Mouse (Mus musculus) stomach, embryonic 15.5 days (tissue): ENCODE measurements around the gene Zfp354b. TPM values are rescaled to one million over a fixed set of nuclear protein-coding genes. Genes with fewer than 3 reads are reported as not detected.

Source experiments
- ATAC-seq: fragments of 200-750 bp; cut with Nextera tagmentation; 2 replicates; pipeline ENCODE4 v1.8.0; 2017; ENCODE audit warnings: low read depth, moderate number of reproducible peaks, moderate TSS enrichment; ENCODE audit not compliant: insufficient read depth, low FRiP score
- H3K27ac ChIP-seq: fragments of 300-500 bp; sonication (generic); 2 replicates; pipeline ENCODE4 v1.5.1; 2015; ENCODE audit warnings: mild to moderate bottlenecking, inconsistent platforms
- H3K27me3 ChIP-seq: fragments of 300-500 bp; sonication (generic); replicated peaks from 2 replicates; pipeline ENCODE4 v1.6.1; 2015; ENCODE audit warnings: inconsistent platforms
- H3K36me3 ChIP-seq: fragments of 300-500 bp; sonication (generic); 2 replicates; pipeline ENCODE4 v1.6.1; 2015; ENCODE audit warnings: inconsistent platforms
- H3K4me1 ChIP-seq: fragments of 300-500 bp; sonication (generic); 2 replicates; pipeline ENCODE4 v1.6.1; 2015; ENCODE audit warnings: inconsistent platforms
- H3K4me2 ChIP-seq: fragments of 300-500 bp; sonication (generic); 2 replicates; pipeline ENCODE4 v1.6.1; 2015; ENCODE audit warnings: mild to moderate bottlenecking, inconsistent platforms
- H3K4me3 ChIP-seq: fragments of 300-500 bp; sonication (generic); replicated peaks from 2 replicates; pipeline ENCODE4 v1.5.1; 2015; ENCODE audit warnings: inconsistent platforms
- H3K9ac ChIP-seq: fragments of 300-500 bp; sonication (generic); 2 replicates; pipeline ENCODE4 v1.6.1; 2015; ENCODE audit warnings: inconsistent platforms
- H3K9me3 ChIP-seq: fragments of 300-500 bp; sonication (generic); 2 replicates; pipeline ENCODE4 v1.6.1; 2016; ENCODE audit warnings: inconsistent platforms
- WGBS: fragments of 180-500 bp; shearing (Covaris S2); methylation state at CpG from one replicate; pipeline ENCODE4 v1.1.7; 2015; 5-methylcytosine and 5-hydroxymethylcytosine counted together
- polyA plus RNA-seq: library from polyadenylated mRNA; unstranded; fragments of >200 nt; fragmentation: Nextera tagmentation; extraction: Ambion mirVana; gene quantifications from 2 replicates; pipeline ENCODE4 v1.2.1, GENCODE M21; 2015

Gene Zfp354b
- polyA plus RNA-seq, 1 experiment from 2014 or later: 1.0 TPM

- no peak overlapping the region for H3K4me2 ChIP-seq
- no peak overlapping the region for H3K9ac ChIP-seq
- no peak for ATAC-seq
- WGBS: 84% methylated on average over 3 of the region's 3 CpGs
- no peak overlapping the region for H3K4me3 ChIP-seq
- no peaks in the 10 kb centered on the region for H3K4me1 ChIP-seq
- H3K9me3 ChIP-seq: no peaks in the 10 kb centered on the region
- H3K36me3 ChIP-seq: peaks cover 35% of the 10 kb centered on the region
- no peaks in the 10 kb centered on the region for H3K27me3 ChIP-seq
- no peak overlapping the region for H3K27ac ChIP-seq
Measured at GRCm38 (mm10) chr11:50878641-50879040, 52.8 kb downstream of the Zfp354b start.

Other genes starting within 250 kb of the Zfp354b start
- 19.8 and 22.0 TPM in 2 replicates for gene Zfp354c, start 103.9 kb downstream of the Zfp354b start, polyA plus RNA-seq
- gene Zfp879, start 90.1 kb downstream of the Zfp354b start, polyA plus RNA-seq: 0.52 and 0.58 TPM in 2 replicates
- gene Grm6, start 80.9 kb downstream of the Zfp354b start, polyA plus RNA-seq: 0.09 and 0.18 TPM in 2 replicates
- 5.6 and 5.7 TPM in 2 replicates for gene Zfp454, start 44.0 kb downstream of the Zfp354b start, polyA plus RNA-seq
- gene Zfp2, start 15.5 kb downstream of the Zfp354b start, polyA plus RNA-seq: 9.5 and 11.0 TPM in 2 replicates
- gene 4933414I15Rik, start 12.1 kb upstream of the Zfp354b start, polyA plus RNA-seq: not detected in 2 replicates
- gene Prop1, start 22.1 kb upstream of the Zfp354b start, polyA plus RNA-seq: not detected in 2 replicates
- gene Olfr1378, start 34.9 kb upstream of the Zfp354b start, polyA plus RNA-seq: not detected in 2 replicates
- gene Olfr1377, start 50.3 kb upstream of the Zfp354b start, polyA plus RNA-seq: not detected in 2 replicates
- gene Olfr51, start 72.0 kb upstream of the Zfp354b start, polyA plus RNA-seq: not detected in 2 replicates
- not detected in 2 replicates for gene Olfr54, start 82.6 kb upstream of the Zfp354b start, polyA plus RNA-seq
- gene Olfr1375, start 116.5 kb upstream of the Zfp354b start, polyA plus RNA-seq: not detected in 2 replicates
- 6.3 and 9.4 TPM in 2 replicates for gene Zfp354a, start 127.6 kb upstream of the Zfp354b start, polyA plus RNA-seq